Mouse (Mus musculus) MEL (cell line): Measurements from ENCODE around the gene Lima1. TPM values are rescaled to one million over a fixed set of nuclear protein-coding genes. Genes with fewer than 3 reads are reported as not detected.

Experiments used
- DNase-seq: peaks from one replicate; pipeline ENCODE4 v3.0.0; 2011; ENCODE audit warnings: low read depth, low spot score
- H3K27ac ChIP-seq: 2 replicates; pipeline ENCODE4 v1.5.1; 2012; ENCODE audit warnings: low read depth, mild to moderate bottlenecking, control low read depth, low read length, moderate library complexity; ENCODE audit not compliant: control insufficient read depth
- H3K27me3 ChIP-seq, 2 experiments: fragments of 150-350 bp in 1 of 2; sonication (generic) in 1 of 2; 2 replicates each; pipeline ENCODE4 v1.6.1; 2012; ENCODE audit warnings: low read length in 2 of 2, mild to moderate bottlenecking in 2 of 2, improper control_type of control experiment in 1 of 2, moderate library complexity in 1 of 2; ENCODE audit not compliant: insufficient read depth in 2 of 2, control insufficient read depth in 1 of 2
- H3K36me3 ChIP-seq, 2 experiments: 2 replicates each; pipeline ENCODE4 v1.6.1; 2012 to 2014; ENCODE audit warnings: low read length in 2 of 2, improper control_type of control experiment in 1 of 2, inconsistent platforms in 1 of 2, mild to moderate bottlenecking in 1 of 2; ENCODE audit not compliant: insufficient read depth in 2 of 2, control insufficient read depth in 1 of 2
- H3K4me1 ChIP-seq, 2 experiments: fragments of 150-350 bp in 1 of 2; sonication (generic) in 1 of 2; 2 replicates each; pipeline ENCODE4 v1.6.1; 2012; ENCODE audit warnings: low read length in 2 of 2, improper control_type of control experiment in 1 of 2, mild to moderate bottlenecking in 1 of 2; ENCODE audit not compliant: insufficient read depth in 2 of 2, control insufficient read depth in 1 of 2
- H3K4me3 ChIP-seq, 2 experiments: fragments of 150-350 bp in 1 of 2; sonication (generic) in 1 of 2; 2 replicates each; pipeline ENCODE4 v1.5.1; 2012; ENCODE audit warnings: low read depth in 2 of 2, low read length in 2 of 2, mild to moderate bottlenecking in 2 of 2, moderate library complexity in 2 of 2, control low read depth in 1 of 2, improper control_type of control experiment in 1 of 2; ENCODE audit not compliant: control insufficient read depth in 1 of 2, insufficient read depth in 1 of 2
- H3K79me2 ChIP-seq: 2 replicates; pipeline ENCODE4 v1.6.1; 2012; ENCODE audit warnings: mild to moderate bottlenecking, low read length, moderate library complexity; ENCODE audit not compliant: control insufficient read depth, poor library complexity, insufficient read depth
- H3K9ac ChIP-seq: 2 replicates; pipeline ENCODE4 v1.6.1; 2012; ENCODE audit warnings: low read depth, mild to moderate bottlenecking, control low read depth, low read length, moderate library complexity; ENCODE audit not compliant: control insufficient read depth, poor library complexity, severe bottlenecking
- H3K9me3 ChIP-seq: fragments of 150-350 bp; sonication (generic); replicated peaks from 2 replicates; pipeline ENCODE4 v1.6.1; 2012; ENCODE audit warnings: mild to moderate bottlenecking, low read length, improper control_type of control experiment, moderate library complexity; ENCODE audit not compliant: insufficient read depth
- CHD1 ChIP-seq: IDR thresholded peaks from 2 replicates; pipeline ENCODE4 v1.6.1; 2012; ENCODE audit warnings: low read depth, mild to moderate bottlenecking, inconsistent platforms, low read length, improper control_type of control experiment
- CTCF ChIP-seq, 3 experiments: IDR thresholded peaks in 2 of 3; conservative IDR thresholded peaks in 1 of 3; 2 replicates each; pipeline ENCODE4 v1.5.1; 2011 to 2012; ENCODE audit warnings: low read length in 3 of 3, low read depth in 2 of 3, mild to moderate bottlenecking in 2 of 3, improper control_type of control experiment in 1 of 3, inconsistent platforms in 1 of 3, mixed read lengths in 1 of 3, moderate library complexity in 1 of 3; ENCODE audit not compliant: control insufficient read depth in 1 of 3, insufficient read depth in 1 of 3, poor library complexity in 1 of 3, severe bottlenecking in 1 of 3
- E2F4 ChIP-seq: IDR thresholded peaks from 2 replicates; pipeline ENCODE4 v1.6.1; 2011; ENCODE audit warnings: low read depth, low read length, improper control_type of control experiment, borderline replicate concordance
- EP300 ChIP-seq, 2 experiments: IDR thresholded peaks; 2 replicates each; pipeline ENCODE4 v1.6.1; 2011; ENCODE audit warnings: improper control_type of control experiment in 2 of 2, low read length in 2 of 2, low read depth in 1 of 2, mild to moderate bottlenecking in 1 of 2
- GABPA ChIP-seq: IDR thresholded peaks from 2 replicates; pipeline ENCODE4 v1.6.1; 2012; ENCODE audit warnings: low read depth, mild to moderate bottlenecking, inconsistent platforms, low read length, improper control_type of control experiment, moderate library complexity
- JUND ChIP-seq: IDR thresholded peaks from 2 replicates; pipeline ENCODE4 v1.6.1; 2011; ENCODE audit warnings: low read depth, mild to moderate bottlenecking, improper control_type of control experiment, low read length
- MAX ChIP-seq: IDR thresholded peaks from 2 replicates; pipeline ENCODE4 v1.6.1; 2011; ENCODE audit warnings: low read length, improper control_type of control experiment
- MAZ ChIP-seq: IDR thresholded peaks from 2 replicates; pipeline ENCODE4 v1.6.1; 2012; ENCODE audit warnings: low read depth, mild to moderate bottlenecking, inconsistent platforms, low read length, improper control_type of control experiment
- MEF2A ChIP-seq: IDR thresholded peaks from 2 replicates; pipeline ENCODE4 v1.6.1; 2014; ENCODE audit warnings: low read depth, mild to moderate bottlenecking, inconsistent platforms, low read length, improper control_type of control experiment; ENCODE audit not compliant: poor library complexity, insufficient replicate concordance, severe bottlenecking; ENCODE audit errors: extremely low read depth
- MXI1 ChIP-seq: IDR thresholded peaks from 2 replicates; pipeline ENCODE4 v1.6.1; 2011; ENCODE audit warnings: mild to moderate bottlenecking, low read depth, low read length, improper control_type of control experiment
- MYC ChIP-seq: IDR thresholded peaks from 2 replicates; pipeline ENCODE4 v1.6.1; 2011; ENCODE audit warnings: low read depth, mild to moderate bottlenecking, low read length, improper control_type of control experiment, moderate library complexity
- NRF1 ChIP-seq: IDR thresholded peaks from 2 replicates; pipeline ENCODE4 v1.6.1; 2014; ENCODE audit warnings: low read depth, mild to moderate bottlenecking, inconsistent platforms, low read length, improper control_type of control experiment, moderate library complexity; ENCODE audit not compliant: poor library complexity, insufficient read depth, severe bottlenecking
- POLR2AphosphoS2 ChIP-seq: IDR thresholded peaks from 2 replicates; pipeline ENCODE4 v1.6.1; 2011; ENCODE audit warnings: low read length, improper control_type of control experiment
- RAD21 ChIP-seq: IDR thresholded peaks from 2 replicates; pipeline ENCODE4 v1.6.1; 2011; ENCODE audit warnings: mild to moderate bottlenecking, low read depth, low read length, improper control_type of control experiment
- SIN3A ChIP-seq: IDR thresholded peaks from 2 replicates; pipeline ENCODE4 v1.6.1; 2012; ENCODE audit warnings: low read length, improper control_type of control experiment, inconsistent platforms
- TAL1 ChIP-seq: IDR thresholded peaks from 2 replicates; pipeline ENCODE4 v1.6.1; 2012; ENCODE audit warnings: mild to moderate bottlenecking, inconsistent platforms, low read length, moderate library complexity, mixed read lengths
- TCF12 ChIP-seq: IDR thresholded peaks from 2 replicates; pipeline ENCODE4 v1.6.1; 2014; ENCODE audit warnings: low read depth, mild to moderate bottlenecking, inconsistent platforms, low read length, improper control_type of control experiment, moderate library complexity
- USF1 ChIP-seq: IDR thresholded peaks from 2 replicates; pipeline ENCODE4 v1.6.1; 2014; ENCODE audit warnings: low read depth, mild to moderate bottlenecking, inconsistent platforms, low read length, improper control_type of control experiment, moderate library complexity
- ZMIZ1 ChIP-seq: IDR thresholded peaks from 2 replicates; pipeline ENCODE4 v1.6.1; 2012; ENCODE audit warnings: low read depth, mild to moderate bottlenecking, inconsistent platforms, low read length, improper control_type of control experiment, moderate library complexity
- polyA plus RNA-seq, 2 experiments: library from polyadenylated mRNA; stranded (reverse) in 1 of 2; unstranded in 1 of 2; fragments of >175 nt in 1 of 2; fragments of >200 nt in 1 of 2; gene quantifications; 2 replicates each; pipeline versions ENCODE4 v1.2.1 to v1.2.4; 2012; ENCODE audit warnings: low replicate concordance in 2 of 2, low read depth in 1 of 2; ENCODE audit not compliant: insufficient read length in 2 of 2, insufficient read depth in 1 of 2, missing spikeins in 1 of 2
- total RNA-seq: library from RNA; depleted of rRNA; stranded (reverse); fragments of 300-350 nt; gene quantifications from 2 replicates; pipeline ENCODE4 v1.2.3, GENCODE M21; 2012

The Lima1 gene
- total and polyA plus RNA-seq, 3 experiments = 1.1 to 7.9 TPM; not detected in 1

GRCm38 (mm10) chr15:99850265-99850664 lies 25.0 kb downstream of the Lima1 start:
- TF ChIP-seq USF1 = no peak
- TF ChIP-seq, all 39 proteins: peak for 0
- Histone ChIP-seq H3K9me3 (no peaks in the 10 kb centered on the region), H3K27me3 (peaks cover 7 to 16% of the 10 kb centered on the region in 2 experiments), H3K36me3 (no peaks in the 10 kb centered on the region), H3K4me3 (no peak overlapping the region), H3K4me1 (no peaks in the 10 kb centered on the region), H3K79me2 (no peaks in the 10 kb centered on the region), H3K9ac (no peak overlapping the region), H3K27ac (no peak overlapping the region)
- DNase-seq = no peak

- H3K27me3 ChIP-seq = peaks cover 6 to 10% of the 10 kb centered on the region in 2 experiments
- no peaks in the 10 kb centered on the region for H3K9me3 ChIP-seq
- no peak overlapping the region for H3K9ac ChIP-seq
- H3K79me2 ChIP-seq = no peaks in the 10 kb centered on the region
- H3K4me3 ChIP-seq = no peak overlapping the region
- no peak for TF ChIP-seq MAX
- no peak for TF ChIP-seq MXI1
- TF ChIP-seq POLR2AphosphoS2 = no peak
- no peak for TF ChIP-seq MEF2A
- TF ChIP-seq JUND = no peak
- no peak for TF ChIP-seq E2F4
- TF ChIP-seq SIN3A = no peak
- no peak for TF ChIP-seq EP300 (IDR thresholded peaks at IDR 0.05; ENCODE audit: low read depth in 1 of 2, low read length in 2 of 2)
- no peak for TF ChIP-seq TAL1
- TF ChIP-seq ZMIZ1 = no peak
- TF ChIP-seq USF1 = no peak
- no peak for TF ChIP-seq RAD21
- no peak for TF ChIP-seq TCF12
- no peak for TF ChIP-seq MYC
- no peak for TF ChIP-seq NRF1
- TF ChIP-seq GABPA = no peak
- TF ChIP-seq MAZ = no peak
- no peak for TF ChIP-seq CTCF (IDR thresholded peaks at IDR 0.05 in 2 of 3, conservative IDR thresholded peaks at IDR 0.05 in 1 of 3; ENCODE audit: control insufficient read depth in 1 of 3, insufficient read depth in 1 of 3, low read depth in 2 of 3, low read length in 3 of 3, poor library complexity in 1 of 3, severe bottlenecking in 1 of 3)
- TF ChIP-seq CHD1 = no peak
- no peak for DNase-seq
- no peaks in the 10 kb centered on the region for H3K4me1 ChIP-seq
- H3K27ac ChIP-seq = no peak overlapping the region
- H3K36me3 ChIP-seq = no peaks in the 10 kb centered on the region
Observed at GRCm38 (mm10) chr15:99847937-99848336, 27.3 kb downstream of the Lima1 start.
